Mouse (Mus musculus) ES-E14 (cell line): ENCODE measurements around the gene Hacd4. TPM values are rescaled to one million over a fixed set of nuclear protein-coding genes. Genes with fewer than 3 reads are reported as not detected.

Experiments
- DNase-seq: peaks from one replicate; pipeline ENCODE4 v3.0.0-alpha.2; 2013; ENCODE audit warnings: low read depth, low spot score
- H3K27ac ChIP-seq: 2 replicates; pipeline ENCODE4 v1.5.1; 2012; ENCODE audit warnings: low read depth, mild to moderate bottlenecking, low read length, moderate library complexity, mixed read lengths; ENCODE audit not compliant: poor library complexity, insufficient read depth, severe bottlenecking
- H3K36me3 ChIP-seq: 2 replicates; pipeline ENCODE4 v1.6.1; 2012; ENCODE audit warnings: mild to moderate bottlenecking, low read length, moderate library complexity, mixed read lengths; ENCODE audit not compliant: control insufficient read depth, poor library complexity, insufficient read depth, severe bottlenecking
- H3K4me1 ChIP-seq, 2 experiments: fragments of 150-350 bp in 1 of 2; sonication (generic) in 1 of 2; 2 replicates each; pipeline ENCODE4 v1.6.1; 2012; ENCODE audit warnings: low read length in 2 of 2, mild to moderate bottlenecking in 1 of 2, mixed read lengths in 1 of 2; ENCODE audit not compliant: control insufficient read depth in 2 of 2, insufficient read depth in 2 of 2, poor library complexity in 1 of 2
- H3K4me3 ChIP-seq, 2 experiments: fragments of 150-350 bp in 1 of 2; sonication (generic) in 1 of 2; 2 replicates each; pipeline ENCODE4 v1.5.1; 2012; ENCODE audit warnings: low read length in 2 of 2, low read depth in 1 of 2, mild to moderate bottlenecking in 1 of 2, mixed read lengths in 1 of 2; ENCODE audit not compliant: insufficient read depth in 1 of 2, poor library complexity in 1 of 2, severe bottlenecking in 1 of 2
- H3K9ac ChIP-seq: 2 replicates; pipeline ENCODE4 v1.6.1; 2012; ENCODE audit warnings: low read depth, mild to moderate bottlenecking, low read length, mixed read lengths; ENCODE audit not compliant: poor library complexity, insufficient read depth, severe bottlenecking
- H3K9me3 ChIP-seq: fragments of 150-350 bp; sonication (generic); 2 replicates; pipeline ENCODE4 v1.6.1; 2012; ENCODE audit warnings: low read depth, mild to moderate bottlenecking, low read length; ENCODE audit not compliant: control insufficient read depth, insufficient read depth
- CHD2 ChIP-seq: IDR thresholded peaks from 2 replicates; pipeline ENCODE4 v1.6.1; 2014; ENCODE audit warnings: mild to moderate bottlenecking, low read depth, low read length, inconsistent platforms
- HCFC1 ChIP-seq: IDR thresholded peaks from 2 replicates; pipeline ENCODE4 v1.6.1; 2012; ENCODE audit warnings: low read length, inconsistent platforms, borderline replicate concordance; ENCODE audit not compliant: insufficient read depth
- MAFK ChIP-seq: IDR thresholded peaks from 2 replicates; pipeline ENCODE4 v1.6.1; 2014; ENCODE audit warnings: mild to moderate bottlenecking, low read depth, low read length, inconsistent platforms; ENCODE audit not compliant: insufficient read depth
- ZC3H11A ChIP-seq: IDR thresholded peaks from 2 replicates; pipeline ENCODE4 v1.6.1; 2012; ENCODE audit warnings: low read depth, mild to moderate bottlenecking, inconsistent platforms, low read length, borderline replicate concordance
- ZNF384 ChIP-seq: IDR thresholded peaks from 2 replicates; pipeline ENCODE4 v1.6.1; 2012; ENCODE audit warnings: low read depth, low read length, inconsistent platforms
- in situ Hi-C, 2 experiments: fragments of 600-800 bp; cut with MboI; formaldehyde crosslinking; loops; one replicate each; pipeline ENCODE4 v1.15.1; 2025; ENCODE audit warnings: low sequenced_read_pairs in 2 of 2, inconsistent platforms in 1 of 2; ENCODE audit not compliant: unreplicated experiment in 2 of 2
- total RNA-seq: library from RNA; depleted of rRNA; stranded (reverse); fragments of 300-350 nt; gene quantifications from 2 replicates; pipeline ENCODE4 v1.2.3, GENCODE M21; 2012

Gene Hacd4
- total RNA-seq, 1 experiment, result 5.7 TPM

DNA sequence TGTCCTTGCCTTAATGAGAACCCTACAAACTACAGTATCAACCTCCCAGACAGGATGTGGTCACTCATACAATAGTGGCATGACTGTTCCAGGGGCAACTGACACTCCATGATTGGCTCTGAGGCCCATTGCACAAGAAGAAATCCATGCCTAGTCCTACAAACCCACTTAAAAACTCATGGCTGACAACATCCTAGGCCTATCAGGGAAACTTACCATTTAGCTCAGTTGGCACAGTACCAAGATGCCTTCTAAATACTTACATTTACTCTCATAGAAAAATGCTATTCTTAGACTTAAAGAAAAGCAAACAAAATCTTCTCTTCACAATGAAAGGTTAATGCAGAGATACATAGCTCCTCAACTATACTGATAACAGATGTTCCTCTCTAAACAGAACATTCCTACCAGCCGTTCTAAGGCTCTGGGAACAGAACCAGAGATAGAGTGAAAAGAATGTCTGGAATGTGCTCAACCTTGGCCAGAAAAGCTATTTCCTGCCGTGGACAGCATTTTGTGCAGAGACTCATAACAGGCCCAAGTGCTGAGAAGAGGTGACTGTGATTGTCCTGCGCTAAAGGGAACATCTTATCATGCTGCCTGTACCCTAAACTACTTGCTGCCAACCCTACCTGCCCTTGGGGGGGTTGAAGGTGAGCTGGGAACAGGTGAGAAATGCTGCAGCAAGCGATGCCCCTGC lies 37.9 kb upstream of the Hacd4 start:
- Histone ChIP-seq H3K36me3 (no peaks in the 10 kb centered on the region), H3K9me3 (no peaks in the 10 kb centered on the region), H3K27ac (no peak overlapping the region), H3K9ac (no peak overlapping the region), H3K4me3 (no peak overlapping the region), H3K4me1 (no peaks in the 10 kb centered on the region)
- in situ Hi-C loops, result no loop called here
- TF ChIP-seq HCFC1, result no peak
- no peak for TF ChIP-seq ZC3H11A
- no peak for TF ChIP-seq CHD2
- no peak for TF ChIP-seq MAFK
- no peak for TF ChIP-seq ZNF384
- DNase-seq, result no peak

- TF ChIP-seq ZNF384 (no peak), ZC3H11A (no peak), MAFK (no peak), HCFC1 (no peak), CHD2 (no peak)
- no peak for DNase-seq
- in situ Hi-C loops, result no loop called here
- Histone ChIP-seq H3K4me3 (no peak overlapping the region), H3K9me3 (no peaks in the 10 kb centered on the region), H3K9ac (no peak overlapping the region), H3K4me1 (no peaks in the 10 kb centered on the region), H3K36me3 (no peaks in the 10 kb centered on the region), H3K27ac (no peak overlapping the region)
Measured at GRCm38 (mm10) chr4:88476084-88476483, 37.4 kb upstream of the Hacd4 start.

DNA sequence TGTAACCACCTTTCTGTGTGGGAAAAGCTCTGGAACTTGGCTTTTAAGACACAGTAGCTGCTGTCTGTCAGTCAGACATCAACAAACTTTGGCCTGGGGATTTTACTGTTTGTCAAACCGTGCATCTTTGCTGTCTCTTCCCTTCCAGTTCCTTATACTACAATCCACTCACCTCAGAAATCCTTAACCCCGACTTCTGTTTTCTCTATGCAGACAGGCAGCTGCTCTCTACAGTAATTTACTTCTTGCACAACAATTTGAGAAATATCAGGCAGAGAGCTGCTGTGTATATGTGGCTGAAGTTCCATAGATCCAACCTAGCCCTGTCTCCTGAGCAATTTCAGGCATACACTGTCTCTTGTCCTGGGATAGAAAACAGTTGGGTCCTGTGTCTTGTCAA lies 32.8 kb upstream of the Hacd4 start:
- in situ Hi-C loops, result no loop called here
- TF ChIP-seq HCFC1, result no peak
- TF ChIP-seq ZNF384, result no peak
- TF ChIP-seq ZC3H11A, result no peak
- TF ChIP-seq MAFK, result no peak
- no peak for TF ChIP-seq CHD2
- no peak overlapping the region for H3K9ac ChIP-seq
- no peak overlapping the region for H3K4me3 ChIP-seq
- no peaks in the 10 kb centered on the region for H3K9me3 ChIP-seq
- no peaks in the 10 kb centered on the region for H3K4me1 ChIP-seq
- H3K36me3 ChIP-seq, result no peaks in the 10 kb centered on the region
- no peak overlapping the region for H3K27ac ChIP-seq
- DNase-seq, result no peak

- no peaks in the 10 kb centered on the region for H3K4me1 ChIP-seq
- TF ChIP-seq CHD2 (no peak), ZC3H11A (no peak), MAFK (no peak), HCFC1 (no peak), ZNF384 (no peak)
- H3K9me3 ChIP-seq, result no peaks in the 10 kb centered on the region
- H3K36me3 ChIP-seq, result no peaks in the 10 kb centered on the region
- no peak overlapping the region for H3K4me3 ChIP-seq
- DNase-seq, result no peak
- H3K9ac ChIP-seq, result no peak overlapping the region
- H3K27ac ChIP-seq, result no peak overlapping the region
- in situ Hi-C loops, result no loop called here
Measured at GRCm38 (mm10) chr4:88464574-88464973, 25.8 kb upstream of the Hacd4 start.
